Mouse (Mus musculus) spleen, postnatal 14 days (tissue): ENCODE data around the gene Ttll12.

Experiments used
- DNase-seq, 2 experiments: peaks; one replicate each; pipeline ENCODE4 v3.0.0; 2021 to 2022; ENCODE audit warnings: low spot score in 2 of 2

Gene Ttll12

GRCm38 (mm10) chr15:83594513-83595363 is at the start of gene Ttll12:
Gene Ttll12, minus strand, starts transcription at chr15:83595157.
- peak; percentile 86 to 88 for DNase-seq

DNA sequence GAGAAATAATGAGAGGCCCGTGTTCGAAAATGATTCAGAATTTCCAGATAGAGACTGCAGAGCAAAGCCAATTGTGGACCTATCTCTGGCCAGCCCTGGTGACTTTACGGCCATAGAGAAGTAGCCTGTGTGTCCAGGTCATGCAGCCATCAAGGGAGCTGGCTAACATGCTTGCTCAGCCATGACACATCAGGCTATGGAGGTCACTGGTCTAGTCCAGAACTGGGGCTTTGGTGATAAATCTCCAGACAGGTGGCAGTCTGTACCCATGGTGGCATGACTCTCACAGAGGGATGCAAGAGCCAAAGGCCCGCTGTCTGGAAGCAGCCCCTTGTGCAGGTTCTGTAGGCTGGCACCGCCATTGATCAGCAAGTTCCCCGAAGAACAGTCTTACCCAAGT is 47.6 kb upstream of the Ttll12 start:
- DNase-seq: no peak

GRCm38 (mm10) chr15:83640208-83640607 is 45.3 kb upstream of the Ttll12 start:
- DNase-seq: no peak

GRCm38 (mm10) chr15:83639160-83639559 is 44.2 kb upstream of the Ttll12 start:
- DNase-seq: no peak

- no peak for DNase-seq
Measured at GRCm38 (mm10) chr15:83638196-83638899, 43.4 kb upstream of the Ttll12 start.

GRCm38 (mm10) chr15:83636759-83637158 is 41.8 kb upstream of the Ttll12 start:
- DNase-seq: no peak

GRCm38 (mm10) chr15:83635251-83635650 is 40.3 kb upstream of the Ttll12 start:
- no peak for DNase-seq

GRCm38 (mm10) chr15:83634076-83634475 is 39.1 kb upstream of the Ttll12 start:
- DNase-seq: no peak

DNA sequence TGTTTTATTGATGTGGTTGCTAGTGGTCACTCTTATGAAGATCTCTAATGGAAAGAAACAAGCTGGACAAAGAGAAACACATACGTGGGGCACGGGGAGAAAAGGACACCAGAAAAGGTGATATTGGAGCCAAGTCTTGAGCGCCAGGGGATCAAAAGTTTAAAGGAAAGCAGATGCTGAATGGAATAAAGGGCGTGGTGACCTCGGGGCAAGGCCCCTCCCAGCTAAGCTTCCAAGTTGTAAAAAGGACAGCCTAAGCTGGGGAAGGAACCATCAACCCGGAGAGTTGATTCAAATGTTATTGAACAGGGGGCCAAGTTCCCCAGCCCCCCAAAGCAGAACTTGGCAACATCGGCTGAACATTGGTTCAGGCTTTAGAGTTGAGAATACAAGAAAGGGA is 36.1 kb upstream of the Ttll12 start:
- DNase-seq: no peak

DNA sequence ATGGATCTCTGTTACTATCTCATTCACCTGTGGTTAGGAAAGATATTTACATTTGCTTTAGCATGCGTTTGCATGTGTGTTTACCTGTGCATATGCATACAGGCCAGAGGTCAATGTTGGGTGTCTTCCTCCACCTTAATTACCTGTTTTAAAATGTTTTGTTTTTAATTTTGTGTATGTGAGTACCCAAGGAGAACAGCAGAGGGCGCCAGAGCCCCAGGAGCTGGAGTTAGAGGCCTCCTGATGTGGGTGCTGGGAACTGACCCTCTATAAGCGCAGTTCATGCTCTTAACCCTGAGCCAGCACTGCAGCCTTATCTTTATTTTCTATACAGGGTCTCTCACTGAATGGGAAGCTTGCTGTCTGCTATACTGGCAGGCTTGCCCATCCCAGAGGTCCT is 34.8 kb upstream of the Ttll12 start:
- no peak for DNase-seq

DNA sequence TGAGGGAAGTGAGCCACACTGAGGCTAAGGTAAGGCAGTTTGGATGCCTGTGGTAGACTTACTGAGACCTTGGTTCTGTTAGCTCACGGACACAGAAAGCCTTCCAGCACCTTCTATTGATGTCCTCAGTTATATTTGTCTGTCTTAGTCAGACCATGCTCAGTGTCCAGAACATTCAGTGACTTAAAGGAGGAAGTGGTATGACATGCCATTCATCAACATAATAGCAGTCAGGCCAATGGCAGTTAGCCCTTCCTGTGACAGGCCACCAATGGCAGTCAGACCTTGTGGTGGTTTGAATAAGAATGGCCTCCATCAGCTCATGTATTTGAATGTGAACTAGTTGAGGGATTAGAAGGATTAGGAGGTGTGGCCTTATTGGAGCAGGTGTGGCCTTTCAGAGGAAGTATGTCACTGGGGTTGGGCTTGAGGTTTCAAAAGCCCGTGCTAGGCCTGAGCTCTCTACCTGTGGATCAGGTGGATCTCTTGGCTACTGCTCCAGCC is 31.2 kb upstream of the Ttll12 start:
- no peak for DNase-seq

- DNase-seq: no peak
Measured at GRCm38 (mm10) chr15:83615245-83615644, 20.3 kb upstream of the Ttll12 start.

GRCm38 (mm10) chr15:83607115-83607802 is 12.3 kb upstream of the Ttll12 start:
- peak; percentile 60 to 79 for DNase-seq

DNA sequence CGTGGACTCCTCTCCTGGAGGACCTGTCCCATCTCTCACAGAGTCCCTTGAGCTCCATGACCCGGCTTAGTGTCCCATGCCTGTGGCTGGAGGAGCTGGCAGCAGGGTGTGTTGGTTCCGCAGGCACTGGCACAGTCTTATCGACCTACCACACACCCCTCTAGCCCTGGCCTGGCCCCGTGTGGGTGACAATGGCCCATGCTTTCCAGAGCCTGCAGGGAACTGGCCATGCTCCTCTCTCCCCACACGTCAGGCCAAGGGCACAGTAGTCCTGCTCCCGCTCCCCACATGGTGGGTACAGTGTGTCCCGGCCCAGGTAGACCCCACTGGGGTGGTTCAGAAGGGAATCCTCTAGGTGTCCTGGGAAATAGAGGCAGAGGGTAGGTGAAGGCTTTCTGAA is 11.7 kb upstream of the Ttll12 start:
- peak; percentile 55 for DNase-seq

- no peak for DNase-seq
Measured at GRCm38 (mm10) chr15:83606216-83606615, 11.3 kb upstream of the Ttll12 start.

DNA sequence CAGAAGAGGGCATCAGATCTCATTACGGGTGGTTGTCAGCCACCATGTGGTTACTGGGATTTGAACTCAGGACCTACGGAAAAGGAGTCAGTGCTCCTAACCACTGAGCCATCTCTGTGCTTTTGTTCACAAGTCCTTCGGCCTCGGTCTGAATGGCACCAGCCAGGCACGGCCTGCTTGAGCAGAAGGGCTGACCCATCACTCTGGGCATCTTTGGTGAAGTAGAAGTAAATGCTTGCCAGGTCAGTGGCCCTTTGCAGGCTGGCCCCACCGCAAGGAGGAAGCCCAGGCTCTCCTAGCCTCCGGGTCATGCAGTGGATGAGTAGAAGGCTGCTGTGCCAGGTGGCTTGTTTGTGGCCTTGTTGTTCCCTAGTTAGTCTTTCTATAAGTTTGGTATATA is 8.5 kb upstream of the Ttll12 start:
- no peak for DNase-seq

DNA sequence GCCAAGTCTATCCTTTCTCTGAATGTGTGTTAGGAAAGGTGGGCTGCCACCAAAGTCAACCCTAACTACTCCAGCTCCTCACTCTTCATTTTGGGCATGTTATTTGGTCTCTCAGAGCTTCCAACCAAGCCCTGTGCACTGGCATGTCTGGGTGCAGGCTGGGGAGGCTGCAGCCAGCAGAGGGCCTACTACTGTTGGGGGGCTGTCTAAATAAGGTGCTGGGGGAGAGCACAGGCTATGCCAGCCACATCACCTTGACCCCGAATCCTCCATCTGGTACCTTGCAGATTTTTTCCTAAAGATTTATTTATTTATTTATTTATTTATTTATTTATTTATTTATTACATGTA is 8.1 kb upstream of the Ttll12 start:
- no peak for DNase-seq

DNA sequence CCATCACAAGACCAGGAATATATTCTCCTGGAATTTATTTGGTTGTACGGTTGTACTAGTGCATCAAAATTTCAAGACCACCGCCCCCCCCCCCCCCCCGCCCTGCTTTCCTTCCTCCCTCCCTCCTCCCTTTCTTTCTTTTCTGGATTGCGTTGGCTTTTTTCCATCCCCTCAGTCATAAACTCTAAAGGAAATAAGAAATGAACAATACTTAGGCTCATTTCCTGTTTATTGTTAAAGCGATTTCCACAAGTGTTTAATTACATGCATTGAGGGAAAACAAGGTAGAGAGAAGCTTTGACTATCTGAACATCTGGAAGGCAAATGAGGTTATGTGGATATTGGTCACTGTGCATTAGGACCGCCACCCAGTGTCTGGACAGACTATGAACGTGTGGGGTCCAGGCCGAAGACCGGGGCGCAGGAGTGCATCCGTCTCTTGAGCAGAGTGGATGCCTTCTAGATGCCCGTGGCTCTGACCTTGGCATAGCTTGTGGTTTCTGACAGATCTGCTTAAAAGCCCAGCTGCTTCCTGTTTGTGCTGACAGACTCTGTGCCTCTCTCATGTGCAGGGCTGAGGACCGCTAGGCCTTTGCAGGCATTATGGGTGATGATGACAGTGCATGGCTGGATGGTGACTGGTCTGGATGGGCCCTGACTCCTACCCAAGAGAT is 7.6 kb upstream of the Ttll12 start:
- DNase-seq: peak in 1 of 2 experiments; percentile 47

GRCm38 (mm10) chr15:83601185-83601584 is 6.2 kb upstream of the Ttll12 start:
- DNase-seq: no peak

DNA sequence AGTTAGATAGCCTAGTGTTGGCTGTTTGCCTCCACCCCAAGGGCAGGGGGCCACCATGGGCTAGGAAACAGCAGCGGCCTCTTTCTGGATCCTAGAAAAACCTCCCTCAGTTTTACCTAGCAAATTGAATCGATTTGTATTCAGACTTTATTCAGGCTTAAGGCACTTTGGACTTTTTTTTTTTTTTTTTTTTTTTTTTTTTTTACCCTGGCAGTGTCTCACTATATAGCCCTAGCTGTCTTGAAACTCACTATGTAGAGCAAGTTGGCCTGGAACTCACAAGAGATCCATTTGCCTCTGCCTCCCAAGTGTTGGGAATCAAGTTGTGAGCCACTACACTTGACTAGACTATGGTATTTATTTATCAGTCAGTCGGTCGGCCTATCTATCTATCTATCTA is 1.9 kb upstream of the Ttll12 start:
- DNase-seq: no peak

- no peak for DNase-seq
Measured at GRCm38 (mm10) chr15:83595364-83595711, 381 bp upstream of the Ttll12 start.
